Mouse (Mus musculus) gastrocnemius, adult 18-20 months (tissue): Measurements from ENCODE around the gene Gnb2. TPM values are rescaled to one million over a fixed set of nuclear protein-coding genes. Genes with fewer than 3 reads are reported as not detected.

Experiments used
- DNase-seq: peaks from one replicate; pipeline ENCODE4 v3.0.0; 2021; ENCODE audit warnings: low spot score
- long read RNA-seq, 2 experiments: library from polyadenylated mRNA; stranded (forward); transcript quantifications; one replicate each; pipeline ENCODE4 v2.0.0; 2021
- total RNA-seq, 2 experiments: library from RNA; stranded (reverse); gene quantifications; 2 replicates each; pipeline ENCODE4 v1.2.3; 2021

Gnb2 gene
- total RNA-seq = 100 to 1,000 TPM; 111 to 134 TPM
- long read RNA-seq, experiment 1, transcript Gnb2-201 (10 exons, 1,860 nt) = major isoform, 32 of 43 reads
- long read RNA-seq, experiment 1, partial matches to known transcripts = 3 of 43 reads
- long read RNA-seq, experiment 1, other reads (novel, unspliced or antisense) = 6 of 43 reads
- long read RNA-seq, experiment 2, transcript Gnb2-201 (10 exons, 1,860 nt) = major isoform, 48 of 56 reads
- long read RNA-seq, experiment 2, partial matches to known transcripts = 2 of 56 reads
- long read RNA-seq, experiment 2, other reads (novel, unspliced or antisense) = 5 of 56 reads

DNA sequence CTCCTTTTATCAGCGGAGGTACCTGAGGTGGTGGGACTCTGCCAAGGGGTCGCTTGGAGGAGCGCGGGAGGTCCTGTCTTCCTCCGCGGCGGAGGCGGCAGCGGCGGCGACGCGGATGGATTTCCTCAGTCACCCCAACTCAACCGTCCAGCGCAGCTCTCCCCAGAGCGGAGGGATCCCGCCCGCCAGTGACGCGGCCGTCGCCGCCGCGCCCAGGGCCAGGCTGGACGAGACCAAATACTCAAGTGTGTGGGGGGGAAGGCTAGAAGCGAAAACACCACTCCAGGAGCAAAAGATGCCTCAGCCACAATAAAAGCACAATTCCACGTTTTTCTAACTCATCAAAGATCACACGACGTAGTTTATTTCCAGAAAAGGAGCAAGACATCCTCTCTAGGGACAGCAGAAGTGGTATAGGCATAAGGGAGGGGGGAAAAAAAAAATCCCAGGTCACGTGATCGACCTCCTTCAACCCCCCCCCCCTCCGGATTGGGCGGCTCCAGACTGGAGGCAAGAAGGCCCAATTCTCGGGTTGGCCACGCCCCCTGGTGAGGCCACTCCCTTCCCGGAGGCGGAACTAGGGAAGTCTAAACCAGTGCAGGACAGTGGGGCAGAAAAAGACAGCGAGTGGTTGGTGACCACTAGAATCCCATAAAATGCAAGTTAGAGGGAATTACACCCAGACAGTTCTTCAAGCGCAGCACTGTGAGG, at the start of gene Gnb2, which contains the start of gene Epo:
Gene Gnb2, minus strand, starts transcription at position 394 of the 711 bp plus-strand sequence.
Gene Epo, minus strand, starts transcription at position 126 of the 711 bp plus-strand sequence.
- DNase-seq = peak; percentile 99

DNA sequence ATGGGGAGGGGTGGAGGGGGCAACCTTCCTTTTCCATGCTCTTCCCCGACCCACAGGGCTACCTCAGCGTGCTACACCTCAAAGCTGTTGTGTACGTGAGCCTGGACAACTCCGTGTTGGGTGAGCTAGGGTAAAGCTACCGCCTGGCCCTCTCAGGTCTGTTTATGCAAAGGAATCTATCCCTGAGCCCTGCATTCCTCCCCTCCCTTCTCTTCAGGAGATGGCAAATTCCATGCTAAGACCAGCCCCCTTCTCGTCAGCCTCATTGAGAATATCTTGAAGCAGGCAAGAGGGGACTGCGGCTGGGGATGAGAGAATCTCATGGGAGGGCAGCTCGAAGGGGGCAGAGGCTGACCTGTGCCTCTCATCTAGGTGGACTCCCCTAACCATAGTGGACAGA, 49.4 kb upstream of the Gnb2 start:
- no peak for DNase-seq

DNA sequence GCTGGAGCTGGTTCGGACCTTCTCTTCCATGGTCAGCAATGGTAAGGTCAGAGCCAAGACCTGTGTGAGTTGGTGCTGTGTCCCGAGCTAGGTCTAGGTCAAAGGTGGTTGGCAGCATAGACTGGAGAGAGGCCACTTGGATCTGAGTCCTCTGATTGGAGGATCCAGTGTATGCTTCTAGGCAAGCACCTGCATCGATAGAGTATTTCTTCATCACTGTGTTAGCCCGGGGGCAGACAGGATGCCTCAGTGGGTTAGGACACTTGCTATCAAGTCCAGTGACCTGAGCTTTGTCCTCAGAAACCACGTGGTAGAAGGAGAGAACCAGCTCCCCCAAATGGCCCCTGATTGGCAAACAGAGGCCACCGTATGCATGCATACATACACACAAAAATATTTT, 46.9 kb upstream of the Gnb2 start:
- no peak for DNase-seq

DNA sequence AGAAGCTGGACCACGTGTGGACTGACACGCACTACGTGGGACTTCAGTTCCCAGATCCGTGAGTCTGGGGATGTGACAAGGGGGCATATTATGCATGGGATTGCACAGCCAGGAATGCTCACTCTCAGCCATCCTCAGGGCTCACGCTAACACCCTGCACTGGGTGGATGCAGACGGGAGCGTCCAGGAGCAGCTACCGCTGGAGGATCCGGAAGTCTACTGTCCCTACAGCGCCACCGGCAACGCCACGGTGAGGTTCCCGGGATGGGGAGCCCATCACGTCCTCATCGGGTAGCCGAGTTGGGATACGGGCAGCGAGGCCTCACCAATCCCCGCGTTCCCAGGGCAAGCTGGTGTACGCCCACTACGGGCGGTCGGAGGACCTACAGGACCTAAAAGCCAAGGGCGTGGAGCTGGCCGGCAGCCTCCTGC, 41.2 kb upstream of the Gnb2 start:
- DNase-seq = peak; percentile 25

DNA sequence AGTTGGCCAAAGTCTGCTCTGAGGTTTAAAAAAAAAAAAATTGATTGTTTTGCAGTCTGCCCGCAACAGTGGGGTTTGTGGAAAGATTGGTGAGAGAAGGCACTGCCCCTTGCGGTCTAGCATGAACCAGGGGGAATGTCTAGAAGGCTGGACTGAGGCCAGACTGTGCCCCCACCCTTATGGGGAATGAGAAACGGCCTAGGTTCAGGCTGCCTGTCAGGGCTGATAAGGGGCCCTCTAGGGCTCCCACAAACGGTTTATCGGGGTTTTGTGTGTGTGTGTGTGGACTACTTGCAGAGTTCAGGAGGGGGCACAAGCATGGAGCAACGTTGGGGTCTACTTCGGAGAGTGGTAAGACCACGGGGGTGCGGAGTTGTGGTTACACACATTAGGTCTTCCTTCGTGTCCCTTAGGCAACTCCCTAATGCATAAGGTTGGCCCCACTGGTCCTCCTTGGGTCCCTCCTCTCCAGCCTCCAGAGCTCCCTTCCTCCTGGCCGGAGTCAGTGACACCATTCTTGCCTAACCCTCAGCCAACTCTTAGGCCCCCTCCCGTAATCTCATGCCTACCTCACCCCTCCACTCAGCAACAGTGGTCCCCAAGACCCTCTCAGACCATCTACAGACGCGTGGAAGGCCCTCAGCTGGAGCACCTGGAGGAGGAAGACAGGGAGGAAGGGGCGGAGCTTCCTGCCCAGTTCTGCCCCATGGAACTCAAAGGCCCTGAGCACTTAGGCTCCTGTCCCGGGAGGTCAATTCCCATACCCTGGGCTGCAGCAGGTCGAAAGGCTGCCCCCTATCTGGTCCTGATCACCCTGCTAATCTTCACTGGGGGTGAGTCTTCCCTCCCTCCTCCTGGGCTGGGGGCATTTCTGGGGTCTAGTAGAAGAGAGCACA, 37.6 kb upstream of the Gnb2 start:
- DNase-seq = no peak

DNA sequence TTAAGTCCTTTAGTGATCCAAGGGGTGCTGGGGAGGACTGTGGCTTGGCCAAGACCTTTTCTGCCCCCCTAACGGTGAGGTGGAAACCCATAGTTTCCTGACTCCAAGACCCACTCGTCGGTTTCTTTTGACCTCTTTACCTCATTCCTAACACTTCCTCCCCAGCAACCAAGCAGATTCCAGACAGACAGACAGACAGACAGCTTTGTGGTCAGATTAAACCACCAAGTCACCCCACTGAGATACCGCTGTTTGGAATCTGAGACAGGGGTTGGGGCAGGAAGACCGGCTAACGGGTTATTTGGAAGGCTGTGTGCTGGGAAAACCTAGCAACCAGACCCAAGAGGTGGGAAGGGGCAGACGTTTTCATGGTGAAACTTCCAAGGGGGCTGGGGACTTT, 36.9 kb upstream of the Gnb2 start:
- DNase-seq = no peak

DNA sequence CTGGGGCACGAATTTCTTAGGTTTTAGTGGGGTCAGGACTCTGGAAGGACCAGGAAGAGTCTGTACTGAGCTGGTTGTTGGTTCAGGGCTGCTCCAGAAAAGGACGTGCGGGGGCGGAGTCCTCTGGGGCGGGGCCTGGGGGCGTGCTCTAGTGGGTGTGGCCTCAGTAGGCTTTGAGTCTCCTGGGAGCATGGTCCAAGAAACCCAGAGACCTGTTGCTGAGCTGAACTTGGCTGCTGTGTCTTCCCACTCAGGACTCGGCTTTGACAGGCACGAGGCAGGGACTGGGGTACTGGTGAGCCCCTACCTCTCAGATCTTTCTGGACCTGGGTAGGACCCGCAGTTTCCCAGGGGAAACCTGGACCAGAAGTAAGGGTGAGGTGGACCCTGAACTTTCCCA, 36.4 kb upstream of the Gnb2 start, which contains the start of gene Tfr2:
Gene Tfr2, plus strand, starts transcription at position 176 of the 400 bp plus-strand sequence.
- DNase-seq = peak; percentile 40

DNA sequence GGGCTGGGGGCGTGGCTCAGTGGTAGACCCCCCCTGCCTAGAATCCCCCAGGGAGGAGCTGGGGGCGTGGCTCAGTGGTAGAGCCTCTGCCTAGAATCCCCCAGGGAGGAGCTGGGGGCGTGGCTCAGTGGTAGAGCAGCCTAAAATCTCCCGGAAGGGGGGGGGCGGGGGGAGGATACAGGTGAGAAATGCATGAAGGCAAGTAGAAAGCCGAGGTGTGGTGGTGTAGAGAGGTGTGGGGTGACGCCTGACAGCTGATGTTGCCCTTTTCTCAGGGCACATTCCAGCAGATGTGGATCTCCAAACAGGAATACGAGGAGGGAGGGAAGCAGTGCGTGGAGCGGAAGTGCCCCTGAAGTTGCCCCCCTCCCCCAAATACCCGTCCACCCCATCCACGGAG, 35.7 kb upstream of the Gnb2 start:
- no peak for DNase-seq

DNA sequence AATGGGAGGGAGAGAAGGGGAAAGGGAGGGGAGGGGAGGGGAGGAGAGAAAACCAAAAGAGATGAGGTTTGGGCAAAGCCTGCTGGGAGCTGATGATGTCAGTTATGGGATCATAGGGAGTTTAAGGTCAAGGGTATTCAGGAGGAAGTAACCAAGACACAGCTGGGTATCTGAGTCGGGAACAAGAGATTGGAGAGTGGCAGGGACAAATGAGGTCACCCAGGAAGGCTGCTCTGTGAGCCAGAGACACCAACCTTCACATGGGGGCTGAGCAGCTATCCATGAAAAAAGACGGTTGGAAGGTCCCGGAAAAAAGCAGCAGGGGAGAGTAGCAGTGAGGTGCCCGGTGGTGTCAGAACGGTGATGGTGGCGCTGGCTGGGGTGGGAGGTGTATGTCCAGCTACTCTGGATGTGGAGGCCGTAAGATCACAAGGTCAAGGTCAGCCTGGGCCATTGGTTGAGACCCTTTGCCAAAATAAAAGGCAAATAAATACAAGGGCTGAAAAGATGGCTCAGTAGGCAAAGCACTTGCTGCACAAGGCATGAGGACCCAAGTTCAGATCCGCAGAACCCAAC, 35.0 kb upstream of the Gnb2 start:
- no peak for DNase-seq

DNA sequence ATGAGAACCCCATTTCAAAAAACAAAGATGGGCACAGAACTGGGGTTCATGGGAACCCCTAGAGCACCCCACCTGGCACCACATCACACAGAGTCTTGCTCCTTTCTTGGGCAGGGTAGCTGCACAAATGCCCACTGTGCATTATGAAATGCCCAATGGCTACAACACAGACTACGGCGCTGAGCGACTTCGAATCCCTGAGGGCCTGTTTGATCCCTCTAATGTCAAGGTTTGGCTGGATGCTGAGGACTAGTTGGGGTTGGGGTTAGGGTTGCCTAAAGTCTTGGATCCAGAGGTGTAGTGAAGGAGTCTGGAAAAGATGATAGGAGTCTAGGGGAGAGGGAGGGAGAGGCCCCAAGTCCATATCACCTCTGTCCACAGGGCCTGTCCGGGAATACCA, 33.1 kb upstream of the Gnb2 start:
- no peak for DNase-seq

DNA sequence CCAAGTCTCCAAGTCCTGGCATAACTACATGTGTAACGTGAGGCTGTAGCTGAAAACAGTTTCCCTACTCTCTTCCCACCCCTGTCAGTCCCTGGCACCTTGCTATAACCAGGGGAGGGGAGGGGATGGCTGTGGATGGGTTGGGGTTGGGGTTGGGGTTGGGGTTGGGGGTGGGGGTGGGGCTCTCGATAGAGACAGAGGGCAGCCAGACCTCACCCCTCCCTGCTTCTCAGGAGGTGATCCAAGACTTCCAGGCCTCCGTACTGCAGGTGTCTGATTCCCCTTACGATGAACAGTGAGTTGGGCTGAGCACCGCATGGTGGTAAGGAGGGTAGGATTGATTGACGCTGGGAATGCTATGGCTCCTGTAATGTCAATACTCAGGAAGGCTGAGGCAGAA, 32.4 kb upstream of the Gnb2 start:
- no peak for DNase-seq

DNA sequence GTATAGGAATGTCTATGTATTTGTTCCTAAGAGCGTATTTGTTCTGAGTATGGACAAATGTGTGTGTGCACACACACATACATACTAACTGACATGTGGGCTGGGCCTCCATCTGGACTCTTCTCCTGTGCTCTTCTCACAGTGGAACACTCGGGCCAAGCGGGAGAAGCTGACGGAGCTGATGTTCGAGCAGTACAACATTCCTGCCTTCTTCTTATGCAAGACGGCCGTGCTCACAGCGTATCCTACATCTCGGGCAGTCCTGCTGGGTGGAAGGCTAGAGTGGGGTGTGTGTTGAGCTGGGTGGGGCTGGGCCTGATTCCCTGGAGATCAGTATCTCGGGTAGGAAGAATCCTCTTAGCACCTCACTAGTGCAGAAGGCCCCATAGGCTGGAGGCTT, 29.7 kb upstream of the Gnb2 start:
- no peak for DNase-seq

DNA sequence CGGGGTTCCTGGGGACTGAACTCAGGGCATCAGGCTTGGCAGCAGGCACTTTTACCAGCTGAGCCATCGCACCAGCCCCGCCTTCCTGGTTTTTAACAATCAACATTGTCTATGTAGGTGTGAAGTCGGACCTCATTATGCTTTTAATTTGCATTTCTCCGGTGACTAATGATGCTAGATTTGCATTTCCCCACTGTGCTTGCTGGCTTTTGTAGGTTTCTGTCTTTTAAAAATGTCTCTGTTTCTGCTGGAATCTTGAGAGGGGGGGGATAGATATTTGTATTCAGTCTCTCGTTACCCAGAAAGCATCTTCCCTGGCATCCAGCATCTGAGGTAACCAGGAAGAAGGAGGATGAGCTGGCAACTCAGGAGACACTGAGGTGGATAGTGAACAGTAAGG, 28.2 kb upstream of the Gnb2 start:
- DNase-seq = no peak

DNA sequence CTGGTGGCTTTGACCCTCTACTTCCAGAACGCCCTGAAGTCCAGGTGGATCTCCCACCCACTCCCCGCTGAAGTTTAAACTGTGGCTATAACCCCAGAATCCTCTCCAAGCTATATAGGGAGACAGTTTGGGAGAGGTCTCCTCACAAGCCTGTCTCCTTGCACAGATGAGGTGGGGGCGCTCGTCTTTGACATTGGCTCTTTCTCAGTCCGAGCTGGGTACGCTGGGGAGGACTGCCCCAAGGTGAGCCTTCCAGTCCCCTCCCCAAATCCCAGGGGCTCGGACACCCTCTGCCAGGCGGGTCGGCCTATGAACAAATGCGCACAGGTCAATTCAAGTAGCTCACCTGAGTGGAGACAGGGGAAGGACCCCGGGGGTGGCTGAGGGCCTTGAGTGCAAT, 20.6 kb upstream of the Gnb2 start:
- no peak for DNase-seq

DNA sequence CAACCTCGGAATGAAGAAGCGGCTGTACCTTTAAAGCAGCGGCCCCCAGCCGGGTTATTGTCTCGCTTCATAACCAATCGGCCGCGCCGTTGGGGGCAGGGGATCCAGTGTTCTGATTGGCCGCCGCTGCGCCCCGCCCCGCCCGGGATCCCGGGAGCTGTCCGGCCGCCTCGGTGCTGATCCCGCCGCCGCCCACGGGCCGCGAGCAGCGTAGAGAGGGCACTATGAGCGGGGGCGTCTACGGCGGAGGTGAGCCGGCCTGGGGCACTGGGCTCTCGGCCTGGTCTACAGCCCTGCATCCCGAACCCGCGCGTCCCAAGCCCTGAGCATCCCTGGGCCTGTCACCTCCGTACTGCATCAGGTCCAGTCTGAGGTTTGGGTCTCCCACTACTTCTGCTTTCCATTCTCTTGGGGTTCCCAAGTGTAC, 20.1 kb upstream of the Gnb2 start, which contains the start of gene Actl6b:
Gene Actl6b, plus strand, starts transcription at position 107 of the 427 bp plus-strand sequence.
- no peak for DNase-seq

DNA sequence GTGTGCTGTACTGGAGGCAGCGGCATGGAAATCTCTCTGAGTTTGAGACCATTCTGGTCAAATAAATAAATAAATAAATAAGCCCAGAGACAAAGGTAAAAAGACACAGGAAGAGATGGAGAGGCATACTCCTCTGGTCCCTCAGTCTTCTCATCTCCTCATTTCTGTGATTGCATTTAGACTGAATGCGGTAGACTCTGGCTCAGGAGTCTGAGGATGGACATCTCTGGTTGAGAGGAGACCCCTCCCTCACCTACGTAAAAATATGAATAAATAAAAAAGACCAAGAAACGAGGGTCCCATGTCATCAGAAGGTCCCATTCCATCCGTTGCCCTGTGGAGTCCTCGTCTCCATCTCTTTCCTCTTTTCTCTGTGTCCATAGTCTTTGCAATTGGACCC, 19.7 kb upstream of the Gnb2 start:
- DNase-seq = no peak

DNA sequence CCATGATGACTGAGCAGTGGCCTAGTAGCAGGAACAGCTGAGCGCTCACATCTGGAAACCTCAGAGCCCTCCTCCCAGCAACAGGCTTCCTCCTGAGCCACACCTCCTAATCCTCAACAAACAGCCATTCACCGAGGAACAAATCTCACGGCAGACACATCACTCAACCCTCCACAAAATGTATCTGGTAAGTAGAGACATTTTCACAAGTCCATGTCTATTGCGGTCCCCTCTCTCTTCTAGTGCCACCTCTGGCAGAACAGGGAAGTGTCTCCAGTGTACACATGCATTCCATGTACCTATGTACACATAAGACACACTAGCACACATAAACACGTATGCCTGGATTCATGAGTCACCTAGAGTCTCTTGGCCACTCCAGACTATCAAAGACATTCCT, 17.8 kb upstream of the Gnb2 start:
- DNase-seq = no peak

DNA sequence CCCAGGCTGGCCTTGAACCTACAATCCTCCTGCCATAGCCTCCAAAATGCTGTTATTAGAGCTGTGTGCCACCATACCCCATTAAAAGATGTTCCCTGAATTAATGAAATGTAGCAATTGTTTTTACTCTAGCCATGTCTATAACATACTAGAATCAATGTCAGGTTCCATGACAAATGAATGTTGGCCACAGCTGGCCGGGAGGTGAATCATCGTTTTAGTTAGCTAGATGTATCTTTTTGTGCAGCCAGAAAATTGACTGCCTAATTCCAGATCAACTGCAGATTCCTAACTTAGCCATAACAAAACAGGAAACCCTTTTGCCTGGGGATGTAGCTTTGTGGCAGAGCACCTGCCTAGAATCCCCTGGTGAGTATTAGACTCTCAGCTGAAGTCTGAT, 16.5 kb upstream of the Gnb2 start:
- DNase-seq = no peak

DNA sequence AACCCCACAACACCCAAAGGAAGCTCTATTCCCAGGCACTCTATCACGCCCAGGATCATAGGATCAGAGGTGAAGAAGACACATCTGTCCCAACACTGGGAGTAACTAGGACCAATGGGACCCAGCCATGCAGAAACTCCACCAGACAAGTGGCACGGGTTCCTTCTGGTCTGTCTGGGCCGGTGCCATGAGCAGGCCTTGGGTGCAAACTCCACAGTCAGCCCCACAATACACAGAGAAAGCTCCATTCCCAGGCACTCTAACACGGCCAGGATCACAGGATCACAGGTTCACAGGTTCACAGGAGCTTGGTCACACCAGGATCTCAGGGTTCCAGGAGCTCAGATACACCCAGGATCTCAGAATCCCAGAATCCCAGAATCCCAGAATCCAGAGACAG, 12.3 kb upstream of the Gnb2 start:
- no peak for DNase-seq

DNA sequence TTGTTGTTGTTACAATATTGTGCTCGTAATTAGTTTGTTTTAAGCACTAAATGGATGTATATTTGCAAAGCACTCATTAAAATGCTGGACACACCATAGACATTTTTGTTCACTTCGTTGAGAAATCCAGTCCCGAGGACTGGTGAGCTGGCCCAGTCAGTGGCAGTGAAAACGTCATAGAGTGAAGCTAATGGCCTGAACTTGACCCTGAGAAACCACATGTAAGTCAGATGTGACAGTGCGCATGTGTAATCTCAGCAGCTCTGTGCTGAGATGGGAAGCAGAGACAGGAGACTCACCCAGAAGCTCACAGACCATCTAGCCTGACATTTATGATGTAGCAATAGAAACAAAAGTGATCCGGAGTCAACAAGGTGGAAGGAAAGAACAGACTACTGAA, 11.6 kb upstream of the Gnb2 start:
- DNase-seq = no peak

DNA sequence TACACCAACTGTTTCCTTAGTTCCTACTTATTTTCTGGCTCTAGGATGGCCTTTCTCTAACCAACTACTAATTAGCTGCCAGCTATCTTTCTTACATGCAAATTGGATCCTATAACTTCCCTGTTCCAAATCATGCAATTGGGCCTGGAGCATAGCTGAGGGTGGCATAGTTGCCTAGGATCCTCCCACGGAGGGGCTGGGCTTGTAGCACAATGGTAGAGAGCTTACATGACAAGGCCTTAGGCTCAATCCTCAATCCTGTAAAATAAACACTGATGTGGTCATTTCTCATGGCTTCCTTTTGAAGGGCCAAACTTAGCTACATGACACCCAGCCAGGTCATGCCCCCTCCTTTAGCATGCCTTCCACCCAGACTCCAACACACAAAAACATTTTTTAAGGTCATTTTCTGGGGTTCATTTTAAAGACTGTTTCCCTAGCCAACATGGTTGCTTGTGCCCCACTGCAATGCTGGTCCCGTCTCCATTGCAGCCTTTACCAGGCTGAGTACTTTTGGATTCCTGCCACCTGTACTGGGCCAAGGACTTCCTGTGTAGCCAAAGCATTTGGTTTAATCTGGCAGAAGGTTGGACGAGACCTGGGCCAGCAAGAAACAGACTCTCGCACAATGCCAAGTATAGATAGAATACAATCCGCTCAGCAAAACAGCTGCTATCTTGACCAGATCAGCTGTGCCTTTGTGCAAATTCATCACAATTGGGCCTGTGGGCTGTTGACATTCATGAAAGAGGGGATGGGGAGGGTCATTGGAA, 8.6 kb upstream of the Gnb2 start:
- no peak for DNase-seq
